Mouse (Mus musculus): Measurements from ENCODE around the gene Apba1. TPM values are rescaled to one million over a fixed set of nuclear protein-coding genes. Genes with fewer than 3 reads are reported as not detected.

Apba1 gene
- polyA plus RNA-seq, 1 experiment from 2014 or later, result 1.3 TPM

GRCm38 (mm10) chr19:23946751-23947150, 188.1 kb downstream of the Apba1 start:
- no peak for TF ChIP-seq CTCF (IDR thresholded peaks at IDR 0.05; ENCODE audit: low read depth)
- Histone ChIP-seq H3K9ac (ENCODE audit: low read depth, low read length) (no peak overlapping the region), H3K9me3 (replicated peaks; ENCODE audit: low read length) (no peaks in the 10 kb centered on the region), H3K36me3 (ENCODE audit: insufficient read depth, low read length) (no peaks in the 10 kb centered on the region), H3K27me3 (ENCODE audit: insufficient read depth, low read length) (no peaks in the 10 kb centered on the region), H3K27ac (no peak overlapping the region), H3K4me1 (replicated peaks; ENCODE audit: insufficient read depth, low read length) (no peaks in the 10 kb centered on the region), H3K4me3 (replicated peaks; ENCODE audit: low read depth, low read length) (no peak overlapping the region), H3K4me2 (ENCODE audit: low read length) (no peak overlapping the region)
- DNase-seq (ENCODE audit: low spot score) (no peak), ATAC-seq (replicated peaks; ENCODE audit: low FRiP score, low read depth) (no peak)
- WGBS, result 90% methylated on average over 4 of the region's 4 CpGs

GRCm38 (mm10) chr19:23947871-23948270, 189.2 kb downstream of the Apba1 start:
- H3K9me3 ChIP-seq (replicated peaks; ENCODE audit: low read length), result no peaks in the 10 kb centered on the region
- TF ChIP-seq CTCF (IDR thresholded peaks at IDR 0.05; ENCODE audit: low read depth), result no peak
- no peak overlapping the region for H3K4me2 ChIP-seq (ENCODE audit: low read length)
- H3K27ac ChIP-seq, result no peak overlapping the region
- ATAC-seq (replicated peaks; ENCODE audit: low FRiP score, low read depth), result no peak
- H3K27me3 ChIP-seq (ENCODE audit: insufficient read depth, low read length), result no peaks in the 10 kb centered on the region
- 67% methylated on average over 4 of the region's 4 CpGs for WGBS
- DNase-seq (ENCODE audit: low spot score), result no peak
- no peaks in the 10 kb centered on the region for H3K4me1 ChIP-seq (replicated peaks; ENCODE audit: insufficient read depth, low read length)
- no peak overlapping the region for H3K9ac ChIP-seq (ENCODE audit: low read depth, low read length)
- H3K4me3 ChIP-seq (replicated peaks; ENCODE audit: low read depth, low read length), result no peak overlapping the region
- no peaks in the 10 kb centered on the region for H3K36me3 ChIP-seq (ENCODE audit: insufficient read depth, low read length)

- Histone ChIP-seq H3K4me1 (replicated peaks; ENCODE audit: insufficient read depth, low read length) (no peaks in the 10 kb centered on the region), H3K4me2 (ENCODE audit: low read length) (0 out of 2 replicates have a peak overlapping the region, but pooled peaks have one; percentile 5), H3K4me3 (replicated peaks; ENCODE audit: low read depth, low read length) (no peak overlapping the region), H3K9ac (ENCODE audit: low read depth, low read length) (no peak overlapping the region), H3K36me3 (ENCODE audit: insufficient read depth, low read length) (no peaks in the 10 kb centered on the region), H3K27ac (no peak overlapping the region), H3K9me3 (replicated peaks; ENCODE audit: low read length) (no peaks in the 10 kb centered on the region), H3K27me3 (ENCODE audit: insufficient read depth, low read length) (no peaks in the 10 kb centered on the region)
- no peak for DNase-seq (ENCODE audit: low spot score)
- TF ChIP-seq CTCF (IDR thresholded peaks at IDR 0.05; ENCODE audit: low read depth), result no peak
- ATAC-seq (replicated peaks; ENCODE audit: low FRiP score, low read depth), result peak; percentile 40; the same call in 1 of the 2 replicates
- WGBS, result 39% methylated on average over 12 of the region's 12 CpGs
Observed at GRCm38 (mm10) chr19:23948301-23949000, 189.8 kb downstream of the Apba1 start.

- ATAC-seq (replicated peaks; ENCODE audit: low FRiP score, low read depth), result no peak
- peaks cover 7% of the 10 kb centered on the region; the same call in 1 of the 2 replicates for H3K4me1 ChIP-seq (replicated peaks; ENCODE audit: insufficient read depth, low read length)
- no peak for TF ChIP-seq CTCF (IDR thresholded peaks at IDR 0.05; ENCODE audit: low read depth)
- no peaks in the 10 kb centered on the region for H3K9me3 ChIP-seq (replicated peaks; ENCODE audit: low read length)
- no peaks in the 10 kb centered on the region for H3K36me3 ChIP-seq (ENCODE audit: insufficient read depth, low read length)
- no peak overlapping the region for H3K27ac ChIP-seq
- DNase-seq (ENCODE audit: low spot score), result no peak
- no peaks in the 10 kb centered on the region for H3K27me3 ChIP-seq (ENCODE audit: insufficient read depth, low read length)
- H3K4me2 ChIP-seq (ENCODE audit: low read length), result no peak overlapping the region
- WGBS, result 92% methylated on average over 8 of the region's 8 CpGs
- H3K4me3 ChIP-seq (replicated peaks; ENCODE audit: low read depth, low read length), result no peak overlapping the region
- H3K9ac ChIP-seq (ENCODE audit: low read depth, low read length), result no peak overlapping the region
Observed at GRCm38 (mm10) chr19:23955461-23955860, 196.8 kb downstream of the Apba1 start.

GRCm38 (mm10) chr19:23956299-23956975, 197.8 kb downstream of the Apba1 start:
- H3K4me2 ChIP-seq (ENCODE audit: low read length), result no peak overlapping the region
- ATAC-seq (replicated peaks; ENCODE audit: low FRiP score, low read depth), result no peak
- DNase-seq (ENCODE audit: low spot score), result no peak
- H3K9ac ChIP-seq (ENCODE audit: low read depth, low read length), result no peak overlapping the region
- peaks cover 13% of the 10 kb centered on the region; the same call in 1 of the 2 replicates for H3K4me1 ChIP-seq (replicated peaks; ENCODE audit: insufficient read depth, low read length)
- H3K4me3 ChIP-seq (replicated peaks; ENCODE audit: low read depth, low read length), result no peak overlapping the region
- TF ChIP-seq CTCF (IDR thresholded peaks at IDR 0.05; ENCODE audit: low read depth), result no peak
- H3K27me3 ChIP-seq (ENCODE audit: insufficient read depth, low read length), result no peaks in the 10 kb centered on the region
- no peak overlapping the region for H3K27ac ChIP-seq
- no peaks in the 10 kb centered on the region for H3K36me3 ChIP-seq (ENCODE audit: insufficient read depth, low read length)
- 77% methylated on average over 17 of the region's 17 CpGs for WGBS
- no peaks in the 10 kb centered on the region for H3K9me3 ChIP-seq (replicated peaks; ENCODE audit: low read length)

GRCm38 (mm10) chr19:23957563-23957962, 198.9 kb downstream of the Apba1 start:
- 76% methylated on average over 7 of the region's 7 CpGs for WGBS
- no peak for DNase-seq (ENCODE audit: low spot score)
- no peak overlapping the region for H3K27ac ChIP-seq
- H3K9ac ChIP-seq (ENCODE audit: low read depth, low read length), result no peak overlapping the region
- H3K27me3 ChIP-seq (ENCODE audit: insufficient read depth, low read length), result no peaks in the 10 kb centered on the region
- H3K4me3 ChIP-seq (replicated peaks; ENCODE audit: low read depth, low read length), result no peak overlapping the region
- H3K9me3 ChIP-seq (replicated peaks; ENCODE audit: low read length), result no peaks in the 10 kb centered on the region
- H3K4me2 ChIP-seq (ENCODE audit: low read length), result no peak overlapping the region
- no peak for TF ChIP-seq CTCF (IDR thresholded peaks at IDR 0.05; ENCODE audit: low read depth)
- peaks cover 13% of the 10 kb centered on the region; the same call in 1 of the 2 replicates for H3K4me1 ChIP-seq (replicated peaks; ENCODE audit: insufficient read depth, low read length)
- no peak for ATAC-seq (replicated peaks; ENCODE audit: low FRiP score, low read depth)
- H3K36me3 ChIP-seq (ENCODE audit: insufficient read depth, low read length), result no peaks in the 10 kb centered on the region
